Mouse (Mus musculus) embryo, embryonic 11.5 days (tissue): Measurements from ENCODE around the gene Wbp4.
"Not testable (repeated sequence)": the region's sequence is repeated elsewhere in the genome, so short reads cannot be mapped to it uniquely, and the experiment has no call there.

Experiments used
- DNase-seq: peaks from one replicate; pipeline ENCODE4 v3.0.0-alpha.2; 2012; ENCODE audit warnings: low read depth, low spot score

Wbp4 gene

GRCm38 (mm10) chr14:79451681-79452590 lies 29.4 kb downstream of the Wbp4 start, which contains the start of gene Kbtbd6:
Gene Kbtbd6 (plus strand): TSS chr14:79451835.
- DNase-seq = peak; percentile 83

GRCm38 (mm10) chr14:79445055-79445620 lies 36.2 kb downstream of the Wbp4 start:
- no peak for DNase-seq

- DNase-seq = no peak
Measured at GRCm38 (mm10) chr14:79444601-79445000, 36.7 kb downstream of the Wbp4 start.

GRCm38 (mm10) chr14:79441441-79441840 lies 39.9 kb downstream of the Wbp4 start:
- DNase-seq = no peak

GRCm38 (mm10) chr14:79440655-79441054 lies 40.7 kb downstream of the Wbp4 start:
- no peak for DNase-seq

GRCm38 (mm10) chr14:79434068-79434467 lies 47.3 kb downstream of the Wbp4 start:
- no peak for DNase-seq

GRCm38 (mm10) chr14:79426730-79427365 lies 54.5 kb downstream of the Wbp4 start:
- DNase-seq = not testable (repeated sequence)

- peak; percentile 90 for DNase-seq
Measured at GRCm38 (mm10) chr14:79425979-79426729, 55.2 kb downstream of the Wbp4 start, which contains the start of gene Kbtbd7. Gene Kbtbd7 (plus strand): TSS chr14:79426511.

- no peak for DNase-seq
Measured at GRCm38 (mm10) chr14:79420083-79420685, 61.1 kb downstream of the Wbp4 start.

GRCm38 (mm10) chr14:79413121-79413520 lies 68.2 kb downstream of the Wbp4 start:
- DNase-seq = no peak

GRCm38 (mm10) chr14:79410662-79411061 lies 70.7 kb downstream of the Wbp4 start:
- no peak for DNase-seq
